Mouse (Mus musculus) C2C12 (cell line): ENCODE measurements at regions not wholly inside any gene's neighbourhood (a gene's known extent, or its start where the extent isn't known, plus 50 kb on each side); places are given as distances from the start of the nearest gene placed in this dataset.

ENCODE experiments used
- H3K27me3 ChIP-seq: one replicate; pipeline ENCODE4 v1.6.1; 2011; ENCODE audit not compliant: control insufficient read depth, insufficient read depth, insufficient read length
- H3K36me3 ChIP-seq: one replicate; pipeline ENCODE4 v1.6.1; 2011; ENCODE audit not compliant: control insufficient read depth, insufficient read depth
- H3K4me3 ChIP-seq: one replicate; pipeline ENCODE4 v1.5.1; 2011; ENCODE audit warnings: mild to moderate bottlenecking, control low read depth; ENCODE audit not compliant: poor library complexity, insufficient read depth, severe bottlenecking
- H3K79me2 ChIP-seq: one replicate; pipeline ENCODE4 v1.6.1; 2011; ENCODE audit not compliant: control insufficient read depth, insufficient read depth
- H3K79me3 ChIP-seq: one replicate; pipeline ENCODE4 v1.6.1; 2011; ENCODE audit warnings: low read depth, control low read depth
- H3ac ChIP-seq: one replicate; pipeline ENCODE3; 2011; ENCODE audit warnings: low read depth; ENCODE audit not compliant: control insufficient read depth, insufficient read length
- CEBPB ChIP-seq: IDR thresholded peaks from one replicate; pipeline ENCODE4 v1.6.1; 2011; ENCODE audit warnings: low read depth, mild to moderate bottlenecking, control low read depth, moderate library complexity
- CTCF ChIP-seq: IDR thresholded peaks from one replicate; pipeline ENCODE4 v1.5.1; 2011; ENCODE audit not compliant: control insufficient read depth, insufficient read depth, insufficient read length
- FOSL1 ChIP-seq: IDR thresholded peaks from one replicate; pipeline ENCODE4 v1.8.0; 2011; ENCODE audit warnings: mild to moderate bottlenecking, low read length; ENCODE audit not compliant: poor library complexity, insufficient read depth, severe bottlenecking
- MAX ChIP-seq: IDR thresholded peaks from one replicate; pipeline ENCODE4 v1.6.1; 2011; ENCODE audit warnings: mild to moderate bottlenecking, control low read depth
- MYOD1 ChIP-seq: IDR thresholded peaks from one replicate; pipeline ENCODE4 v1.6.1; 2011; ENCODE audit warnings: low read depth; ENCODE audit not compliant: control insufficient read depth, insufficient read length
- MYOG ChIP-seq: IDR thresholded peaks from one replicate; pipeline ENCODE4 v1.6.1; 2011; ENCODE audit not compliant: control insufficient read depth, insufficient read length; ENCODE audit errors: extremely low read depth
- USF1 ChIP-seq: IDR thresholded peaks from one replicate; pipeline ENCODE4 v1.6.1; 2011; ENCODE audit warnings: low read depth, mild to moderate bottlenecking, control low read depth, moderate library complexity

DNA sequence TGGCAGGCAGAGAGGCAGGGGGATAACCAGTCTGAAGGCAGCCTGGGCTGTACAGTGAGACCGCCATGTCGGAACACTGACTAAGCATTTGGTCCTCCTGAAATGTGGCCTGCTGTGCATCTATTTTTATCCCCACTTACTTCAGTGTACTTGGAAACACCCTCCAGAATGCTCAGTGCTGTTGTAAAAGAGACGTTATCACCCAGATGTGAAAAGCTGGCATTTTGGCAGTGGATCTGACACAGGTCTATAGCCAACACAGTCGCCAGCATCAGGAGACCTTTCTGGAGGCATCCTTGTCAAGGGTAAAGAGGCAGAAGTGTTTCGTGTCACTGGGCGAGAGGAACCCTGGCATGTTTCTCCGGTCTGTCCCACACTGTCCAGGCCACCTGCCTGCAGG, 122.1 kb upstream of the Slc35f3 start:
- Histone ChIP-seq H3K27me3 (no peaks in the 10 kb centered on the region), H3K79me3 (no peaks in the 10 kb centered on the region), H3ac (no peak overlapping the region), H3K79me2 (no peaks in the 10 kb centered on the region), H3K4me3 (no peak overlapping the region), H3K36me3 (no peaks in the 10 kb centered on the region)
- no peak for TF ChIP-seq MYOG
- no peak for TF ChIP-seq CTCF
- TF ChIP-seq CEBPB = no peak
- TF ChIP-seq MAX = no peak
- no peak for TF ChIP-seq MYOD1
- no peak for TF ChIP-seq FOSL1
- no peak for TF ChIP-seq USF1

GRCm38 (mm10) chr8:126177855-126178254, 120.5 kb upstream of the Slc35f3 start:
- H3ac ChIP-seq = no peak overlapping the region
- no peaks in the 10 kb centered on the region for H3K27me3 ChIP-seq
- no peaks in the 10 kb centered on the region for H3K79me2 ChIP-seq
- H3K4me3 ChIP-seq = no peak overlapping the region
- no peak for TF ChIP-seq MYOD1
- no peak for TF ChIP-seq CTCF
- TF ChIP-seq MAX = no peak
- TF ChIP-seq FOSL1 = no peak
- TF ChIP-seq USF1 = no peak
- no peak for TF ChIP-seq CEBPB
- no peak for TF ChIP-seq MYOG
- H3K36me3 ChIP-seq = no peaks in the 10 kb centered on the region
- H3K79me3 ChIP-seq = no peaks in the 10 kb centered on the region

GRCm38 (mm10) chr8:126188741-126189285, 109.5 kb upstream of the Slc35f3 start:
- Histone ChIP-seq H3K36me3 (no peaks in the 10 kb centered on the region), H3K79me2 (no peaks in the 10 kb centered on the region), H3K27me3 (no peaks in the 10 kb centered on the region), H3ac (no peak overlapping the region), H3K79me3 (no peaks in the 10 kb centered on the region), H3K4me3 (no peak overlapping the region)
- TF ChIP-seq MYOD1 (no peak), USF1 (no peak), MYOG (no peak), CEBPB (no peak), CTCF (no peak), MAX (no peak), FOSL1 (no peak)

GRCm38 (mm10) chr8:126195616-126196015, 102.7 kb upstream of the Slc35f3 start:
- no peaks in the 10 kb centered on the region for H3K79me3 ChIP-seq
- no peaks in the 10 kb centered on the region for H3K27me3 ChIP-seq
- TF ChIP-seq USF1 (no peak), FOSL1 (no peak), CTCF (no peak), MYOD1 (no peak), MYOG (no peak), CEBPB (no peak), MAX (no peak)
- H3ac ChIP-seq = no peak overlapping the region
- no peaks in the 10 kb centered on the region for H3K79me2 ChIP-seq
- H3K4me3 ChIP-seq = no peak overlapping the region
- H3K36me3 ChIP-seq = no peaks in the 10 kb centered on the region

- Histone ChIP-seq H3K79me3 (no peaks in the 10 kb centered on the region), H3K79me2 (no peaks in the 10 kb centered on the region)
- no peak for TF ChIP-seq CTCF
- no peak for TF ChIP-seq USF1
- TF ChIP-seq FOSL1 = no peak
- no peak for TF ChIP-seq MYOG
- TF ChIP-seq MYOD1 = no peak
- no peak for TF ChIP-seq CEBPB
- TF ChIP-seq MAX = no peak
Observed at GRCm38 (mm10) chr8:126210561-126210960, 87.8 kb upstream of the Slc35f3 start.

GRCm38 (mm10) chr8:126212802-126213201, 85.6 kb upstream of the Slc35f3 start:
- H3K79me3 ChIP-seq = no peaks in the 10 kb centered on the region
- no peak overlapping the region for H3K4me3 ChIP-seq
- no peak for TF ChIP-seq MYOD1
- TF ChIP-seq CTCF = no peak
- no peak for TF ChIP-seq FOSL1
- no peak for TF ChIP-seq MAX
- no peak for TF ChIP-seq CEBPB
- no peak for TF ChIP-seq USF1
- TF ChIP-seq MYOG = no peak
- no peak overlapping the region for H3ac ChIP-seq
- H3K79me2 ChIP-seq = no peaks in the 10 kb centered on the region
- no peaks in the 10 kb centered on the region for H3K36me3 ChIP-seq
- H3K27me3 ChIP-seq = no peaks in the 10 kb centered on the region

More at GRCm38 (mm10) chr8:126210561-126210960, 87.8 kb upstream of the Slc35f3 start:
- no peak overlapping the region for H3K4me3 ChIP-seq
- H3ac ChIP-seq = no peak overlapping the region
- H3K36me3 ChIP-seq = no peaks in the 10 kb centered on the region
- no peaks in the 10 kb centered on the region for H3K27me3 ChIP-seq

DNA sequence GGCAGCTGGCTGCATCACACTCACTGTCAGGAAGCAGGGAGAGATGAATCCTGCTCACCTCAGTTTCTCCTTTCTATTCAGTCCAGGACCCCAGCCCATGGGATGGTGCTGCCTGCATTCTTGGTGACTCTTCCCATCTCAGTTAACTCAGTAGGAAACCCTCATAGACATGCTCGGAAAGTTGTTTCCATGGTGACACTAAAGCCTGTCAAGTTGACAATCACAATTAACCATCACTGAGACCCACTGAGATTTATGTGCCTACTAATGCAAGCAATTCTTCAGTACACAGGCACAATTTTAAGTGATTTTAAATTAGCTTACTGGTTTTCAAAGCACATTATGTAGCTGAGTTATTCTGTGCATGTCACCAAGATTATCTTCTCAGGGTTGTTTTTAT, 83.8 kb upstream of the Slc35f3 start:
- TF ChIP-seq MYOD1 = no peak
- TF ChIP-seq CTCF = no peak
- no peak for TF ChIP-seq CEBPB
- TF ChIP-seq USF1 = no peak
- TF ChIP-seq MYOG = no peak
- TF ChIP-seq MAX = no peak
- TF ChIP-seq FOSL1 = no peak
- H3K79me2 ChIP-seq = no peaks in the 10 kb centered on the region
- H3K27me3 ChIP-seq = no peaks in the 10 kb centered on the region
- H3ac ChIP-seq = no peak overlapping the region
- no peaks in the 10 kb centered on the region for H3K36me3 ChIP-seq
- H3K79me3 ChIP-seq = no peaks in the 10 kb centered on the region
- H3K4me3 ChIP-seq = no peak overlapping the region
